Mouse (Mus musculus): ENCODE results near the gene Ccdc88a.

The Ccdc88a gene

DNA sequence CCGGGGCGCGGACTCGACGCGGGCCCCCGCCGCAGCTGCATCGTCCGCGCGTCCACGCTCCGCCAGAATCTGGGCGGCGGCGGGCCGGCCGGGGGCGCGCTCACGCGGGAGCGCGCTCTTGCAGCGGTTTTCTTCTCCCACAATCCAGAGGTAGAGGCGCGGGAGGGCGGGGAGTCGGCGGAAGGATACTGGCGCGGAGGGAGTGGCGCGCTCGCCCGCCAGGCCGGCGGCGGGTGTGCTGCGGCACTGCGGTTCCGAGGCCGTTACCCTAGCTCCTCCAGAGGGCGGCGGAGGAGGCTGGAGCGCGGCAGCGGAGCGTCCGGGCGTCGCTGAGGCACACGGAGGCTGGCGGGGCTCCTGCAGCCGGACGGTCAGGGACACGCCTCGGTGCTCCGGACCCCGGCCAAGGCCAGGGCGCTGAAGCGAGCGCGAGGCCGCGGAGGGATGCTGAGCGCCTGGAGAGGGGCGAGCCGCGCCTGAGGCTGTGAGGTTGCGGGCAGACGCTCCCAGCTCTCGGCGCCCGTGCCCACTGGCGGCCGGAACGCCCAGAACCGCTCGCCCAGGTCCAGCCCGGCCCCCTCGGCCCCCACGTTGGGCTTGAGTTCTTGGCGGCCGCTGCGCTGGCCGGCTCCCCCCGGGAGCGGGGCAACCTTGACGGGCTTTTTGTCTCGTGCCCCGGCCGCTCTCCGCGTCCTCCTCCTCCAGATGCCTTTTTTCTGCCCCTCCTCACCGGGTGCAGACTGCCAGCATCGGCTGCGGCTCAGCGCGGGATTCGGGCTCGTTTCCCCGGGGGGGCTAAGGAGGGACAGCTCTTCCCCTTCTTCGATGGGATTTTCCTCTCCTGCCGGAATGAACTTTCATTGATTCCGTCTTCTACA, at the start of gene Ccdc88a:
Gene Ccdc88a (plus strand): TSS at position 263 of the 878 bp plus-strand sequence.
- DNase-seq (ENCODE audit: low spot score) = peak; percentile 94

DNA sequence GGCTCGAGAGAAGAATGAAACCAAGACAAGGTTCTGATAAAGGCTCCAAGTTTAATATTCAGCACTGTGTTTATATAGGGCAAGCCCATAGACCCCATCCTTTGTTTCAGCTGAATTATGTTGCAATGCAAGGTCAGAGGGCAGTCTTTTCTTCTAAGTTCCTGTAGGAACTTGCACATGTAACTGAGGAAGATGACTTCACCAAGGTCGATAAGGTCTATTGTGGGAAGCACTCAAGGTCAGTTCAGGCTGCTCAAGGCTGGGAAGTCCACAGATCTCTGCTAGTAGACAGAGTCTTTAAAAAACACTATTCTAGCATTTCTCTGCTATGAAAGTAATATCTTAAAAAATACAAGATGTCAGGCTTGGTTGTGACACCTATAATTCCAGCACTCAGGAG, 38.0 kb upstream of the Ccdc88a start:
- DNase-seq (ENCODE audit: low spot score) = no peak

DNA sequence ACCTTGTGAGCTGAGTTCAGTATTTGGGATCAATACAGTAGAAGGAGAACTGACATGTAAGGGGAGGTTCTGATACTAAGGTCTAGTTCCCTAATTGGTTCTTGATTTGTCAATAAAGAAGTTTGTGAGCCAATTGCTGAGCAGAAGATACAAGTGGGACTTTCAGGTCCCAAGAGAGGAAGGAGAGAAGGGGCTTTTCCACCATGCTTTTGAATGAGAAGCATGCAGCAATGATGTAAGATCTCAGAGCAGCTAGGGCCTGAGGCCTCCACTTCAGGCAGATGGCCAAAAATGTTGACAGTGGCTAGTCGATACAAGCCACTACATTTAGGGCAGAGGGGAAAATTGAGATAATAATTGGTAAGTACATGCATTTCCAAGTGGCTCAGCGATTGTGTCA, 32.2 kb upstream of the Ccdc88a start:
- no peak for DNase-seq (ENCODE audit: low spot score)

DNA sequence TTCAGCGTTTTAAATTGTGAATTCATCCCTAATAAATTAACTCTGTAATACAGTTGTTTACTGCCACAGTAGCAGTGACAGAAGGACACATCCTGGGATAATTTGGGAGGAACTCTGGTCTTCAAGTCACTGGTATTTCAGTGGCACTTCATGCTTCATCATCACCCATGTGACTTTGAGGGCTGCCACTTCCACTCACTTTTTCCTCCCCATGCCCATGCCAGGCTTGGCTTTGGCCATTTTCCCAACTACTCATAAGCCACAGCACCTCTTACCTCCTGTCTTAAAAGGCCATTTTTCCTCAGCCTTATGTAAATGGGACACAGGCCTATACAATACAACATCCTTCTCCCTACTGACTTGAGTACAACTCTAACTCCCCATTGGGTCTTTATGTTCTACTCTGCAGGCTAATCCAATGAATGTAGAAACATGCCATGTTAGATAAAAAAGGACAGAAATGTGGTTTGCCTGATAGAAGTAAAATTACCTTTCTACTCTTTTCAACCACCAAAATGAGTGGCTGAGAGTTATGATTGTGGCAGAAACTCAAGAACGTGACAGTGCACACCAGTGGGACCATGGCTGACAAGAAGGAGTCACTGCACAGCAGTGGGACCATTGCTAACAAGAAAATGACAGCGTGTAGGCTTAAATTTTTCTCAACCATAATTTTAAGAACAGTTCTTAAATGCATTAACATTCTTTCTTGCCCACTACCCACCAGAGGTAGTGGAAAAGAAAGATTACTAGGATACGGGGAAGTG, 28.4 kb upstream of the Ccdc88a start:
- DNase-seq (ENCODE audit: low spot score) = no peak

DNA sequence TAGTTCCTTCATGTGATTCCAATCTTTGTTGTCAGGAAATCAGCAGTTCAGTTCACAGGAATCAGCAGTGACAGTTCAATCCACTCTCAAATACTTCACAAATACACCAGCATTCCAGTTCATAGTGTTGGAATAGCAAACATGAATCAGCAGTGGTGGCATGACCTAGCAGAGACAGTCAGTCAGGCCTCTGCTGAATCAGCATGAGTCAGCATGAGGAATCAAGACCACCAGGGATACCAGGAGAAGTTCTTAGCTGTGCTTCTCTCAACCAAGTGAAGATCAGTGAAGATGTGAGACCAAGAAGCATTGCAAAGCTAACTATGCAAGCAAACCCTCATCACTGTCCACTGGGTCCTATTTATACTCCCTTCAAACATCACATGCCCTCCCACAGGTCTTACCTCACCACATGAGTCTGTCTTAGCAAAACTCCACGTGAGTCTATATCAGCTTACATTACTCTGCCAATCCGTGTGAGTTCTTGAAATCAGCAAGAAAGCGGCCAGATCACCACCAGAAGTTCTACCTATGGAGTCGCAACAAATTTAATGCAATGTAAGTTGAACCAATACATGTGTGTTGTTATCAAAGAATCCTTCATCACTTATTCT, 27.7 kb upstream of the Ccdc88a start:
- no peak for DNase-seq (ENCODE audit: low spot score)

DNA sequence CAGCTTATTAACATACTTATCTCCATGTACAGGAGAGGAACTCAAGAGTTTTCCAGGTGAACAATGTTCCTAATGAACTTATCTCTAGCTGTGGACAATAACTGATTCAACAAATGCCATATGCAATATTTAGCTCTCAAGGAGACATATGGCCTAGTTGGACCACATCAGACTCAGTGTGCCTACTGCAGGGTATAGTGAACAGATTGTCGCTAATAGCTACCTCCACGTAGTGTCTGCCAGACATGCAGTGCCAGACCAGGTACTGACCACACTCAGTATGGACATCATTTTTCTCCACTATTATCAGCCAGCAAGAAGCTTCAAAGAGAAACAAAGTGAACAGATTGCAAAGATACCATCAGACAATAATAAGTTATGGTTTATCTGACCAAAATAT, 22.6 kb upstream of the Ccdc88a start:
- DNase-seq (ENCODE audit: low spot score) = no peak

DNA sequence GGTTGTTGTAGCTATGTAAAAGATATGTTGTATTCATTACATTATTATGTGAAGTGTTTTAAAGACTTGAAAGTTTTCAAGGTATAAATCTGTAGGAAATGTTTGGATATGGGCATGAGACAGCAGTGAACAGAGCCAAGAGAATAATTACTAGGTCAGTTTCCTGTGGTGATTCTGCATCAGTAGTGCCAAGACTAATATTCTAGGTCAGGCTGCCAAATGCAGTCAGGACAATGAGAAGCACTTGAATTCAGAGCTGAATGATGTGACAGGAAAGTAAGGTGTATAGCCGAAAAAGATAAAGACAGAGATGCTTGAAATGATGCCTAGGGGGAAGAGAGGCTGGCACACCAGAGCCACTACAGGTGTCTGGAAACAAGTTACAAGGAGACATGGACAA, 21.2 kb upstream of the Ccdc88a start:
- DNase-seq (ENCODE audit: low spot score) = no peak

DNA sequence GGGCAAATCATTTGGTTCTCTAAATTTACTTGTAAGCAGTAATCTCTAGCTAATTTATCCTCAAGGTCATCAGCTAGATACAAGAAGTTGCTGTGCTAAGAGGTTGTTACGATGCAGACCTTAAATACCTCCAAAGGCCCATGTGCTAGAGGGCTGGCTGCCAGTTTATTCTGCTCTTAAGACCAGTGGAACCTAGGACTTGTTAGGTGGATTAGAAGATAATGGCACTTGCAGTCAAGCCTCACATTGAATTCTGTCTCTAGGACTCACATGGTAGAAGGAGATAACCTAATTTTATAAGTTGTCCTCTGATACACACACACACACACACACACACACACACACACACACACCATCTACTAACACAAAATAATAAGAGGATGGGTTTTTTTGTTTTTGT, 5.3 kb upstream of the Ccdc88a start:
- no peak for DNase-seq (ENCODE audit: low spot score)

DNA sequence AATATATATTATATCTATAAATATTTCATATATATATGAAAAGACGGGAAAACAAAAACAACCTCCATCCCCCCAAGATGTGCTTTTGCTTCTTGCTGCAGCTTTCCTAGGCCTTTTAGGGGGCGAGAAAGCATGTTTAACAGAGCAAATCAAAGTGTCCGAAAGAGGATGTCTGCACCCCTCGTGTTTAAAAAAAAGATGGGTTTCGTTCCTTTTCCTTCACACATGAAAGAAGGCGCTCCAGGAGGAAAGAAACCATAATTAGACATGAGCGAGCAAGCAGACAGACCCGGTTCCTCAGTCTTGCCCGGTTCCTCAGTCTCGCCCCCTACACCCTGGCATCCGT, 435 bp upstream of the Ccdc88a start:
- DNase-seq (ENCODE audit: low spot score) = no peak

DNA sequence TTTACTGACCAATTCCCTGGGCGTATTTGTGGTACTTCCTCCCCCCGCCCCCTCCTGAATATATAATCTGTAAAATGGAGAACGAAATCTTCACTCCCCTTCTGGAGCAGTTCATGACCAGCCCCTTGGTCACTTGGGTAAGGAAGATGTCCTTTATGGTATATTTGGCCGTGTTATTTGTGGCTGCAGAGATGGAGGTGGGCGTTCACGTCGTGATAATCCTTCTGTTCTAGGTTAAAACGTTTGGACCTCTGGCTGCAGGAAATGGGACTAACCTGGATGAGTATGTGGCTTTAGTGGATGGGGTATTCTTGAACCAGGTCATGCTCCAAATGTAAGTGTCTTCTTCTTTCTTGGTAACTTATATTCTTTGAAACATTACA, 807 bp downstream of the Ccdc88a start:
- DNase-seq (ENCODE audit: low spot score) = no peak

DNA sequence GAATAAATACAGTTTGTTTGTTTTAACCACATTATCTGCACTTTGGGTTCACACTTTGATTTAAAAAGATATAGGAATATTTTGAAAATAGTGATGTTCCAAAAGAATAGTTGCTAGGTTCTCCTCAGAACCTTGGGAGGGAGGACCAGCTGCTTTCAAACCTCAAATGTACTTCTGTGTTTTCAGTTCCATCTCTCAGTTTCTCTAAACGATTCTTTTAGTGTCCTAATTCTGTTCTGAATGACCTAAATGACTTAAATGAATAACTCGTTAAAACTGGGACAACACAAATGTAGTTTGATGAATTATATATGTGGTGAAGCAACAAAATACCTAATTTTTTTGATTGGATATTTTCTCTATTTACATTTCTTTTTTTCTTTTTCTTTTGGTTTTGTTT, 3.2 kb downstream of the Ccdc88a start:
- no peak for DNase-seq (ENCODE audit: low spot score)

DNA sequence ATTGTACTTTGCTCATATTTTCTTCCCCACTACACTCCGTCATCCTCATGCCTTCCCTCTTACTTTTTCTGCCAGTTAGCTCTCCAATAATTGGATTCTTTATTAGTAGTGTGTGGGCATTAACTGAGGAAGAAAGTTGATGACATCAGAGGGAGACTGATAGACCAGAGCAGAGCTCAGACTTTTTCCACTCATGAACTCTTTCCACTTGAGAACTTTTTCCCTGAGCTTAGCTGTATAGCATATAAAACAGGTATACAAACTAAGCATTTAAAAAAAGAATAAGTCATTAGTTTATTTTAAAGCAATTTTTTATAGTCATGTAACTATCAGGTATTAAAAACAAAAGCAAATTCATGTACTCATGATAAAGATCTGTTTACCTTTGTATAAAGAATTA, 5.3 kb downstream of the Ccdc88a start:
- no peak for DNase-seq (ENCODE audit: low spot score)

DNA sequence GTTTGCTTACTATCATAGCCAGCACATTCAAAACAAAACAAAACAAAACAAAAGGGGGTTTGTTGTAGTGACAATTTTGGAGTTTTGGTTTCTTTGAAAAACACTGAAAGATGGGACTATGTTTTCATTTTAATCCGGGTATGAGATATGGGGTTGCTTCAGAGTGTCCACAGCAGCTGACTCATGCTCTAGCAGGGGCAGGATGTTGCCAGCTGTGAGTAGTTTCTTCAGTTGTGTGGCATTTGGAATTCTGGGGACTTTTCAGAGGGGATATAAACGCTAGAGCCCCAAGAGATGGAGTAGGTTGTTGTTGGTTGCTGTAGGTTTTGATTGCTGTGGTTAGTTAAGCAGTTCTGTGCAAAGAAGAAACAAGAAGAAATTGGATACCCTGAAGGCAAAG, 10.0 kb downstream of the Ccdc88a start:
- DNase-seq (ENCODE audit: low spot score) = no peak

DNA sequence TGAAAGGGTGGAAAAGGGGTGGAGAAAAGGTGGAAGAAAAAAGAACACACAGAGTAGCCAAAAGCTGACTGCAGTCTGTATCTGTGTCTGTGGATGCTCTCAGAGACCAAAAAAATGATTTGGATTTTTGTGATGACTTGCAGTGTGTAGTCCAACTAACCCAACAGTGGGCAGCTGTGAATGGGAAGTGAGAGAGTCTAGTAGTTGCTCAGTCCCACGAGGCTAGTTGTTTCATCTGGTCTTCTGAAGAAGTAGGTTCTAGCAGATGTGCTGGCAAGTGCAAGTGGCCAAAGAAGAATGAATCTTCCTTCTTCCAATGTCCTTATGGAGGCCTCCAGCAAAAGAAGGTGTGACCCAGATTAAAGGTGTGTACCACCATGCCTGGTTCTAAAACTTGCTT, 10.5 kb downstream of the Ccdc88a start:
- DNase-seq (ENCODE audit: low spot score) = no peak

DNA sequence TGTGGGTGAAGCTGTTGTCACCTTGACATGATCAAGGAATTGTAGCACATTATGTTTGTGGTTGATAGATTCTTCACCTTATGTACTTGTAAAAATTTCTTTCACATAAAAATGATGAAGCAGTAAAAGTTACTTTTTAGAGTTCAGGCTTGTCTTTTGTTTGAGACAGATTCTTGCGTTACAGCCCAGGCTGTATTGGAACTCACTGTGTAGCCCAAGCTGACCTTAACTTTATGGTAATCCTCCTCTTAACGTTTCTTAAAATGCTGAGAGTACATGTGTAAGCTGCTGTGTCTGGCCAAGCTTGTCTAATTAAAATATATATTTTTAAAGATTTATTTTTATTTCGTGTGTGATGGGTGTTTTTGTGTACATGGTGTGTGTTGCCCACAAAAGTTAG, 11.2 kb downstream of the Ccdc88a start:
- no peak for DNase-seq (ENCODE audit: low spot score)

DNA sequence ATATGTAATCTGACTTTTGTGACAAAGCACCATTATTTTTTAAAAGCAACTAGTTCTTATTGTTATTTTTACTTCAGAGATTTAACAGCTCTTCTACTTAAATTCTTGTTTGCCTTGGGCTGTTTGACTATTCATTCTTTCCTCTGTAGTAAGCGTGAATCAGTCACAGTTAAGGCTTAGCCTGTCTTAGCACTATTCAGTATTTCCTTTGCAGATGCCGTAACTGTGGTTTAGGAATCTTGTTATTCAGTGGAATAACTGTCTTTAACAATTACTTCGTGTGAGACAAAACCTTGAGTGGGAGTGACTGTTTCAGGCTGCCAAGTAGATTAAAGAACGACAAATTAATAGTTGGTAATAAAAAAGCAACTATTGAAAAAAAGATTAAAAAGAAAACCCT, 16.5 kb downstream of the Ccdc88a start:
- no peak for DNase-seq (ENCODE audit: low spot score)

DNA sequence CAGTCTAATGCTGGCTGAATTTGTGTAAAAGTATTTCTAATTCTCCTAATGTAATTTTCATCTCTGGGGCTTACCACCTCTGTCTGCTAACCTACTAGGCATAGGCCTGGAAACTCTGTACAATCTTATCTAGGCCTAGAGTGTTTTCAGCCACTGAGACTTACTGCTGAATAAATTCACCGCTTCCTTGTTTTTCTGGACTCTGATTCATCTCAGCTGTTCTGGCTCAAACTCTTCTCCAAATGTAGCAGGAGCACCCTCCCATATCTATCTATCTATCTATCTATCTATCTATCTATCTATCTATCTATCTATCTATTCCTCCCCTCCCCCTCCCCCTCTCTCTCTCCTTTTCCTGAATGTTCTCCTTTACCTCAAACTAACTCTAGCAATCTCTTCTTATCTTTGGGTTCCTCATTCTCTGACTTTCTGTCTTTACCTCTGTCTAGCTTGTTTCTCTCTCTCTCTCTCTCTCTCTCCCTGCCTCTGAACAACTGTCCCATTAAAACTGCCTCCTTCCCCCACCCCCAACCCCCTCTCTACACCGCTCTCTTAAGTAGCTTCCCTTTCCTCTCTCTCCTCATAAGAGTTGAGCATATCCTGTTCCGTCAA, 21.8 kb downstream of the Ccdc88a start:
- no peak for DNase-seq (ENCODE audit: low spot score)

DNA sequence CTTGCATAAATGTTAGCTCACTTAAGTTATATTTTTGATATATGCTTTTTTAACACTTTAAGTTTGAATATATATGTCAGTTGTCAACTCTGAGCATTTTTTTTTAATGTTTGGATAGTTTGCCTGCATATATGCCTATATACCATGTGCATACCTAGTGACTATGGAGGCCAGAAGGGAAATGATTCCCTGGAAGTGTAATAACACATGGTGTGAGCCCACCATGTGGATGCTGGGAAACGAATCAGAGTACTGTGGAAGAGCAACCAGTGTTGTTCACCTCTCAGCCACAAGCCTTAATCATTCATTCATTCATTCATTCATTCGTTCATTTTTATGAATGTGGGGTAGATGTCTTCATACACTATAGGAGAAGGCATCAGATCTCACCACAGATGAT, 26.9 kb downstream of the Ccdc88a start:
- no peak for DNase-seq (ENCODE audit: low spot score)

DNA sequence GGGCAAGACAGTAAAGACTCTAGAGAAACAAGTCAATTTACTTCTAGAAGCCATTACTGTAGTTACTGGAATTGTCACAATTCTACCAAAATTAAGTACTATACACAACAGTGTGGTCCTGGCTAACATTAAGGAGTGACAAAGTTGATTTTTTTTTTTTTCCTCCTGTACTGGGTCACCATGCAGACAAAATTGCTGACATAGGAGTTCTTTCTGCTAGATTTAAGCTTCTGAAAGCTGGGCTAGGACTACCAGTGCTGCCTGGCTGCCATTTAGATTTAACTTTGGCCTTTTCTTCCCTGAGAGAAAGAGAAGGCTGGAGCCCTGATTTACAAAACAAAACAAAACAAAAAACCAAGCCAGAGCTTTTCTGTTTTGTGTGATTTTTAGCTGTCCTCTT, 32.8 kb downstream of the Ccdc88a start:
- DNase-seq (ENCODE audit: low spot score) = no peak

DNA sequence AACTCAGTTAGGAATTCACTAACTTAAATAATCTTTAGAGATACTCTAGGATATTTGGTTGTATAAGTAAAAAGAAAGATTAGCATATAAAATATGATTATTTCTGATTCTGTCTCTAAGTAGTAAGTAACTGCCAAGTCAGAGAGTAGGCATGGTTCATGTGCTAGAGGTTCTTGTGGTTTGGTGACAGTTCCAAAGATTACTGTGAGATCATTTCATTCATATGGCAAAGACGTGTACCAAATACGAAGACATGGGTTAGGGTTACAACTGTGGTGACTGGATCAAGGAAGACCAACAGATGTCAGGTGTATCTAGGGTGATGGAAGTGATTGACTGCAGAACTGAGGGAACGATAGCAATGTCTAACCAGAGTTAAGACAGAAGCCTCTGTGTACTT, 50.0 kb downstream of the Ccdc88a start:
- DNase-seq (ENCODE audit: low spot score) = no peak

DNA sequence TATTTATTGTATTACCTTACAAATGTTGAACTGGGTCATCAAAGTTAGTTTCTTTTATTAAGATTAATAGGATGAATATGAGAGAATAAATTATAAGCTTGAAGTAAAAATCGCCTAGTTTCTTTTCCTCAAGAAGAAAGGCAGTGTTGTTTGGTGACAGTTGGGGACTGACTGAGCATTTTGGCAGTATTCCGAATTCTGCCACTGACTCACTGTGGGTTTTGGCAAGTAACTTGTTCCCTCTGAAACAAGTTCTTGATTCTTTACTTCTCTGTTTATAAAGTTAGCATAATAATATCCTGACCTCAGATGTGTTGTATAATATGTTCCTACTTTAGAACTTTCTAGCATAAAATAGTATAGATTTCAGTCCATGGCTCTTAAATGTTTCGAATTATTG, 55.3 kb downstream of the Ccdc88a start:
- peak; percentile 6 for DNase-seq (ENCODE audit: low spot score)

DNA sequence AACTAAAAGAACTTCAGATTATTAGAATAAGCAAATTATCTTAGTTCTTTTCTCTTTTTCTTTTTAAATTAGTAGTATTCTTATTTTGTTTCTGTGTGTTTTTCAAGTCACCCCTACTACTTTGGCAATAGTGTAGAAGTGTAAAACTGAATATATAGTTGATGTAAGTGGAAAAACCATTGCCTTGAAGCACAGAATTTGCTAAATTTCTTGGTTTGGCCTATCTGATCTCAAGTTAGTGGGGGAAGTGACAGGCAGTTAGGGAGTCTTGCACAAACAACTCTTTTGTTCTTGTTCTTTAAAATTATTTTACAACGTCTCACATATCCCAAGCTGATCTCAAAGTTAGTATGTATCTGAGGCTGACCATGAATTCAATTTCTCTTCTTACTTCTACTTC, 57.6 kb downstream of the Ccdc88a start:
- no peak for DNase-seq (ENCODE audit: low spot score)

DNA sequence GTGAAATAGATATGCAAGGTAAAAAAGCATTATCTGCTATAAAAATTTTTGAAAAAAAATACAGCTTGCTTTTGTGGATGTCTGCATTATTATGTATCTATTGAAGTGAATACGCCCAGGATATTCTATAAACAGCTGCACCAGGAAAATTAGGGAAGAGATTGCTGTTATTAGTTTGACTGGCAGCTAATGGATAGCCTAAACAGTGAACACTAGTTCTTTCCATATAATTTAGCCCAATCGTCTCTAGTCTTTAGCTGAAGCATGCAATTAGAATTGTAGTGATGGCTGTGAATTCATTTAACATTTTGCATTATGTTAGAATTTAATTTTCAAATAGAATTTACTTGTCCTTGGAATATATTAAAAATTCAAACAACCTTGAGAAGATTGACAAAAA, 75.3 kb downstream of the Ccdc88a start:
- DNase-seq (ENCODE audit: low spot score) = no peak
